Mouse (Mus musculus) ES-Bruce4 (cell line): ENCODE measurements around the gene Fam155a.

Experiments used
- CTCF ChIP-seq: IDR thresholded peaks from one replicate; pipeline ENCODE4 v1.8.1; 2011; ENCODE audit warnings: low read depth, low read length
- POLR2A ChIP-seq: IDR thresholded peaks from one replicate; pipeline ENCODE4 v1.8.1; 2011; ENCODE audit warnings: low read length; ENCODE audit not compliant: insufficient read depth

DNA sequence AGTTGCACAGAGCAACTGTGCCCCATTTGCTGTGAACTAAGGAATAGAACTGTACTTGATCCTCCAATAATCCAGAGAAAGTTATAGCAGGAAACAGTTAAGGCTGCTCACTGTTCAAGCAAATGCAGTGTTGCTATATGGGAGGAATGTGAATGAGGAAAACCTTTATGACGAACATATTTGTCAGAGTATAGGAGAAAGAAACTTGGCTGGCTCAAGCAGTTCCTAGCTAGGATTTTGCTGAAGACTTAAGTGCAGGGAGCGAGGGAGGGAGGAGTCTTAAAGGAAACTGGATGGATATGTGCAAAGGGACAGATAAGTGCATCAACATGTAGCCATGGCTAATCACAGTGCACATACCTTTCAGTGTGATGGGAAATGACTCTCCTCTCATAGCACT, 225.3 kb downstream of the Fam155a start:
- TF ChIP-seq CTCF (no peak), POLR2A (no peak)
